Mouse (Mus musculus) midbrain, embryonic 11.5 days (tissue): ENCODE data around the gene Pold2. TPM values are rescaled to one million over a fixed set of nuclear protein-coding genes. Genes with fewer than 3 reads are reported as not detected.

ENCODE experiments used
- ATAC-seq: fragments of 200-750 bp; cut with Nextera tagmentation; 2 replicates; pipeline ENCODE4 v1.8.0; 2017; ENCODE audit warnings: moderate TSS enrichment, moderate library complexity; ENCODE audit not compliant: low FRiP score
- DNase-seq: peaks from one replicate; pipeline ENCODE4 v3.0.0; 2015; ENCODE audit warnings: low spot score; ENCODE audit errors: missing footprints
- H3K27ac ChIP-seq: fragments of 300-500 bp; sonication (generic); 2 replicates; pipeline ENCODE4 v1.5.1; 2014; ENCODE audit warnings: low read depth, low read length
- H3K27me3 ChIP-seq: fragments of 300-500 bp; sonication (generic); 2 replicates; pipeline ENCODE4 v1.6.1; 2014; ENCODE audit warnings: mild to moderate bottlenecking, low read length, moderate library complexity, mixed read lengths; ENCODE audit not compliant: control insufficient read depth, insufficient read depth
- H3K36me3 ChIP-seq: fragments of 300-500 bp; sonication (generic); 2 replicates; pipeline ENCODE4 v1.6.1; 2014; ENCODE audit warnings: mild to moderate bottlenecking, low read length, moderate library complexity, mixed read lengths; ENCODE audit not compliant: control insufficient read depth, insufficient read depth
- H3K4me1 ChIP-seq: fragments of 300-500 bp; sonication (generic); 2 replicates; pipeline ENCODE4 v1.6.1; 2014; ENCODE audit warnings: low read length; ENCODE audit not compliant: control insufficient read depth, insufficient read depth
- H3K4me2 ChIP-seq: fragments of 300-500 bp; sonication (generic); 2 replicates; pipeline ENCODE4 v1.6.1; 2014; ENCODE audit warnings: mild to moderate bottlenecking, moderate library complexity
- H3K4me3 ChIP-seq: fragments of 300-500 bp; sonication (generic); 2 replicates; pipeline ENCODE4 v1.5.1; 2014; ENCODE audit warnings: low read depth, low read length
- H3K9ac ChIP-seq: fragments of 300-500 bp; sonication (generic); 2 replicates; pipeline ENCODE4 v1.6.1; 2014; ENCODE audit warnings: low read length
- H3K9me3 ChIP-seq: fragments of 300-500 bp; sonication (generic); 2 replicates; pipeline ENCODE4 v1.6.1; 2016; ENCODE audit warnings: low read length; ENCODE audit not compliant: control insufficient read depth
- WGBS: fragments of 180-500 bp; shearing (Covaris S2); extraction: QIAGEN DNeasy Blood & Tissue Kit; methylation state at CpG from one replicate; pipeline ENCODE4 v1.1.7; 2014; 5-methylcytosine and 5-hydroxymethylcytosine counted together
- polyA plus RNA-seq: library from polyadenylated mRNA; unstranded; fragments of >200 nt; fragmentation: Nextera tagmentation; extraction: Ambion mirVana; gene quantifications from 2 replicates; pipeline ENCODE4 v1.2.1, GENCODE M21; 2014

Pold2 gene
- polyA plus RNA-seq, 1 experiment from 2014 or later, result 97.4 TPM

- DNase-seq, result no peak
- 90% methylated on average over 9 of the region's 9 CpGs for WGBS
- Histone ChIP-seq H3K27me3 (no peaks in the 10 kb centered on the region), H3K4me3 (no peak overlapping the region), H3K9ac (no peak overlapping the region), H3K9me3 (no peaks in the 10 kb centered on the region), H3K36me3 (no peaks in the 10 kb centered on the region), H3K4me1 (0 out of 2 replicates have a peak, but pooled peaks cover 3% of the 10 kb centered on the region), H3K4me2 (no peak overlapping the region), H3K27ac (no peak overlapping the region)
- no peak for ATAC-seq
These were observed 43.6 kb downstream of the Pold2 start for GRCm38 (mm10) chr11:5834506-5834905.

DNA sequence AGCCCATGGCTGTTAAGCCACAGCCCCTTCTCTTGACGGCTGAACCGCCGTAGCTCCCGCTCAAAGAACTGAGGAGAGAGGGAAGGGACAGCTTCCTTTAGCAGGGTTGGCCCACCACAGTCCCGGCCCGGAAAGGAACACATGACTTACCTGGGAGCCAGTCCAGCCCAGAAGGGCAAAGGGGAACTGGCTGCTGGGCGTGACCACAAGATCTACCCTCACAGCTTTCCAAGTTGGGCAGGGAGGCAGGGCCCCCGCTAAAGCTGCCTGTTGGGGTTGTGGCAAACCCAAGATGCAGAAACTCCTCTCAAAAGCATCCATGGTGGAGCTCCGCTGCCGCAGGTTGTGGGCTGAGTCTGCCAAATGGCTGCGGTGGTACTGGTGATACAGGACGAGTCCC lies 48.8 kb downstream of the Pold2 start:
- no peak overlapping the region for H3K4me3 ChIP-seq
- no peak overlapping the region for H3K4me2 ChIP-seq
- no peaks in the 10 kb centered on the region for H3K9me3 ChIP-seq
- 90% methylated on average over 12 of the region's 12 CpGs for WGBS
- H3K9ac ChIP-seq, result no peak overlapping the region
- peaks cover 3% of the 10 kb centered on the region; the same call in 1 of the 2 replicates for H3K36me3 ChIP-seq
- H3K4me1 ChIP-seq, result no peaks in the 10 kb centered on the region
- H3K27me3 ChIP-seq, result no peaks in the 10 kb centered on the region
- ATAC-seq (no peak), DNase-seq (no peak)
- no peak overlapping the region for H3K27ac ChIP-seq

DNA sequence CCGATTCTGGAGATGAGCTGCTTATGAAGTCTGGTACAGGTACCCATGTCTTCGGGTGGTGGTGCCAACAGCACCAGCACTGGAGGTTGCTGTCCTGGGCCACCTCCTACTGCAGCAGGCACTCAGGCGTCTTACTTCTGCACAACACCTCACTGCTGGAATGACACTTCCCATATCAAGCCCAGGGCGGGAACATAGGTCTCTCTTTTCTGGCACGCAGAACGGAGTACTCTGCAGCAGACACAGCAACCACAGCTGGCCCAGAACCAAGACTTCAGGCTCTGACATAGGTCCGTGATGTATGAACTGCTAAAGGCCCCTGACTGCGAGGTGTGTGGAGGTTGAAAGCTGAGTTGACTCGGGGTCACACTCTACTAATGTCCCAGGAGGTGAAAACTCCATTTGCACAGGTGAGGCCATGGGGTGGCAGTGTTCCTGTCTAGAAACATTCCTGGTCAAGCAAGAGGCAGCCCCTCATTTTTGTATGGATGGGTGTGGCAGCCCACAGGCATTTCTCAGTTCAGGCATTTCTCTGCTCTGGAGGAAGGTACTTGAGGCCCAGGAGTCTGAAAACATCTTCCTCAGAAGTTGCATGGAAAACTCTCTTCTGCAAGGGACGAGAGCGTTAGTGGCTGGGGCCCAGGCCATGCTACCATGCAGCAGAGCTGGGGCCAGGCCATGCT lies 49.4 kb downstream of the Pold2 start:
- Histone ChIP-seq H3K9ac (no peak overlapping the region), H3K36me3 (peaks cover 3% of the 10 kb centered on the region; the same call in 1 of the 2 replicates), H3K4me3 (no peak overlapping the region), H3K27me3 (no peaks in the 10 kb centered on the region), H3K4me2 (no peak overlapping the region), H3K9me3 (no peaks in the 10 kb centered on the region), H3K27ac (no peak overlapping the region), H3K4me1 (no peaks in the 10 kb centered on the region)
- DNase-seq (no peak), ATAC-seq (no peak)
- whole genome bisulfite sequencing, result 88% methylated on average over 11 of the region's 11 CpGs

DNA sequence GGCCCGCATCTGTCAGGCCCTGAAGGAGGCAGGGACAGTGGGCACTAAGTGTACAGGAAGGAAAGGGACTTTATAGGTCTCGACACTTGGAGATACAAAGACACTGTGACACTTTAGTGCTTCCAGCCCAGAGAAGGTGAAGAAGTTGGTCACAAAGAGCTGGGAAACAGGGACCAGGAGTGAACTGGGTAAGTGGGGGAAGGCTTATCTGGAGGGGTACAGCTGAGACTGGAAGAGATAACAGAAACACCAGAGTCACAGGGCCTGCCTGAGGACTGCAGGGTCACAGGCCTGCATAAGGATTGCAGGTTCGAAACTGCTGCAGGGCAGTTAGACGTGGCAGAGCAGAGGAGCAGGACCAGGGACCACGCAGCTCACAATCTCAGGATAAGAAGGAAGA lies 50.2 kb downstream of the Pold2 start:
- H3K9me3 ChIP-seq, result no peaks in the 10 kb centered on the region
- H3K9ac ChIP-seq, result no peak overlapping the region
- no peaks in the 10 kb centered on the region for H3K27me3 ChIP-seq
- no peak overlapping the region for H3K4me2 ChIP-seq
- peaks cover 3% of the 10 kb centered on the region; the same call in 1 of the 2 replicates for H3K36me3 ChIP-seq
- 93% methylated on average over 5 of the region's 5 CpGs for WGBS
- no peak overlapping the region for H3K4me3 ChIP-seq
- DNase-seq (no peak), ATAC-seq (no peak)
- H3K4me1 ChIP-seq, result no peaks in the 10 kb centered on the region
- H3K27ac ChIP-seq, result no peak overlapping the region

- ATAC-seq (no peak), DNase-seq (no peak)
- no peak overlapping the region for H3K4me3 ChIP-seq
- H3K27ac ChIP-seq, result no peak overlapping the region
- H3K4me2 ChIP-seq, result no peak overlapping the region
- no peaks in the 10 kb centered on the region for H3K27me3 ChIP-seq
- H3K36me3 ChIP-seq, result peaks cover 3% of the 10 kb centered on the region; the same call in 1 of the 2 replicates
- H3K9me3 ChIP-seq, result no peaks in the 10 kb centered on the region
- H3K9ac ChIP-seq, result no peak overlapping the region
- H3K4me1 ChIP-seq, result no peaks in the 10 kb centered on the region
These were observed 52.7 kb downstream of the Pold2 start for GRCm38 (mm10) chr11:5825432-5825831.

Other genes with a start within 250 kb of the Pold2 start
- 161 and 164 TPM in 2 replicates for gene Mrps24, start 162.6 kb downstream of the Pold2 start, polyA plus RNA-seq
- 9.9 and 11.7 TPM in 2 replicates for gene Urgcp, start 115.9 kb downstream of the Pold2 start, polyA plus RNA-seq
- gene Dbnl, start 89.8 kb downstream of the Pold2 start, polyA plus RNA-seq, result 136 and 144 TPM in 2 replicates
- gene Pgam2, start 74.6 kb downstream of the Pold2 start, polyA plus RNA-seq, result 4.5 and 4.6 TPM in 2 replicates
- 7.1 and 7.3 TPM in 2 replicates for gene Polm, start 40.3 kb downstream of the Pold2 start, polyA plus RNA-seq
- 15.0 and 15.8 TPM in 2 replicates for gene Aebp1, start 16.3 kb downstream of the Pold2 start, polyA plus RNA-seq
- gene Myl7, start 20.5 kb upstream of the Pold2 start, polyA plus RNA-seq, result 0.59 and 0.92 TPM in 2 replicates
- 1.5 and 1.8 TPM in 2 replicates for gene Gck, start 71.8 kb upstream of the Pold2 start, polyA plus RNA-seq
- 27.2 and 29.4 TPM in 2 replicates for gene Ykt6, start 77.4 kb upstream of the Pold2 start, polyA plus RNA-seq
- 2.4 and 2.5 TPM in 2 replicates for gene Camk2b, start 188.1 kb upstream of the Pold2 start, polyA plus RNA-seq